In the genomic region with DNA sequence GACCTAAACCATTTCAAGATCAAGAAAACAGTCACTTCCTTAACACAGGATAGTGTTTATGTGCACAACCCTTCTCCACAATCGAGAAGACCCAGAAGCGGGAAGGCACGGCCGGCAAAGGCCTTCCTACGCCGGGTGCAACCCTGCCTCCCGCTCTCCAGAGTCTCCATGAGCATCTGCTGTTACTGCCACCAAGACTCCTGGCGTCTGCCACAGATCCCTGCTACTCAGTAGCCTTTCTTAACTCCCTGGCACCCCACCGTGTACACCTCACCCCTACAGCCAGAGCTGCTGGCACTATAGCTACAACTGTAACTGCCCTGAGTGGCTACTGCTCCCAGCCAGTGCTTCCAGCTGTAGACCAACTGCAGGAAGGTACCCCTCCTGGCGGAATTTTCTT, we compare ENCODE assay signal across 29 mouse cellular contexts. TPM values are rescaled to one million over a fixed set of nuclear protein-coding genes. Genes with fewer than 3 reads are reported as not detected.
DNase-seq lines count a peak whose midpoint lies in the region; ATAC-seq and TF ChIP-seq lines count a peak whose summit lies in the region.
"Had no signal": no experiment of that assay in that cellular context is flagged by ENCODE, and none has a peak within 500 bp of the region (broad histone marks: within the 10 kb centered on the region; RNA-seq: fewer than 3 reads in every experiment).

No protein-coding gene starts in this region.

- 0 out of 2 replicates have a peak overlapping the region, but pooled peaks have one; percentile 41 for H3K27ac ChIP-seq in heart, embryonic 11.5 days (ENCODE audit: low read depth, low read length)
- 0 out of 2 replicates have a peak overlapping the region, but pooled peaks have one; percentile 50 for H3K27ac ChIP-seq in lung, embryonic 14.5 days (ENCODE audit: low read depth)
- H3K27ac ChIP-seq in olfactory bulb, adult 2 months (ENCODE audit: insufficient read depth, low read depth, low read length): peak overlapping the region; percentile 29; the same call in 1 of the 2 replicates
- H3K27ac ChIP-seq: liver, embryonic 15.5 days; midbrain, embryonic 12.5 days had no signal

- TF ChIP-seq POLR2A in olfactory bulb, adult 2 months (IDR thresholded peaks at IDR 0.05; ENCODE audit: insufficient read depth, low read depth, low read length): no peak

- H3K36me3 ChIP-seq in heart, embryonic 11.5 days (ENCODE audit: control insufficient read depth, insufficient read depth, low read length): peaks cover 7% of the 10 kb centered on the region
- peaks cover 16% of the 10 kb centered on the region; the same call in 1 of the 2 replicates for H3K36me3 ChIP-seq in lung, embryonic 14.5 days (ENCODE audit: insufficient read depth)

- TF ChIP-seq CTCF in lung, embryonic 14.5 days (IDR thresholded peaks at IDR 0.05; ENCODE audit: low read depth): no peak
- TF ChIP-seq CTCF in olfactory bulb, adult 2 months (IDR thresholded peaks at IDR 0.05; ENCODE audit: insufficient read depth, low read depth, low read length): no peak

- H3K9me3 ChIP-seq in heart, embryonic 11.5 days (replicated peaks; ENCODE audit: control insufficient read depth, low read length): no peaks in the 10 kb centered on the region
- no peaks in the 10 kb centered on the region for H3K9me3 ChIP-seq in lung, embryonic 14.5 days (ENCODE audit: low read depth, low read length)
- H3K9me3 ChIP-seq: embryonic facial prominence, embryonic 15.5 days; forebrain, embryonic 12.5 days; liver, embryonic 15.5 days; midbrain, embryonic 12.5 days; neural tube, embryonic 13.5 days had no signal

- no peaks in the 10 kb centered on the region for H3K27me3 ChIP-seq in heart, embryonic 11.5 days (ENCODE audit: control insufficient read depth, insufficient read depth, low read length)
- H3K27me3 ChIP-seq in lung, embryonic 14.5 days (ENCODE audit: insufficient read depth, low read length): no peaks in the 10 kb centered on the region
- H3K27me3 ChIP-seq: CH12.LX; embryonic facial prominence, embryonic 15.5 days; forebrain, embryonic 12.5 days; limb, embryonic 12.5 days; liver, embryonic 15.5 days; megakaryocyte, embryonic 14.5 days; midbrain, embryonic 12.5 days; neural tube, embryonic 13.5 days had no signal

- ATAC-seq in heart, embryonic 11.5 days (replicated peaks; ENCODE audit: insufficient number of reproducible peaks, low FRiP score, low TSS enrichment): no peak
- ATAC-seq in lung, embryonic 14.5 days (ENCODE audit: insufficient read depth): no peak
- ATAC-seq: activated CD4-positive, CD25-positive, alpha-beta regulatory T cell, adult 4 months; forebrain, postnatal 0 days; intestine, postnatal 0 days had no signal

- no peak overlapping the region for H3K4me2 ChIP-seq in heart, embryonic 11.5 days
- no peak overlapping the region for H3K4me2 ChIP-seq in lung, embryonic 14.5 days
- H3K4me2 ChIP-seq: embryonic facial prominence, embryonic 15.5 days; forebrain, embryonic 12.5 days; limb, embryonic 12.5 days; liver, embryonic 15.5 days; midbrain, embryonic 12.5 days; neural tube, embryonic 13.5 days had no signal

- WGBS in heart, embryonic 11.5 days (ENCODE audit: insufficient replicate concordance): 79% methylated on average over 10 of the region's 10 CpGs
- 78% methylated on average over 10 of the region's 10 CpGs for WGBS in lung, embryonic 14.5 days
- WGBS in olfactory bulb, adult 2 months: 75% methylated on average over 10 of the region's 10 CpGs

- H3K4me3 ChIP-seq in heart, embryonic 11.5 days (ENCODE audit: low read depth, low read length): no peak overlapping the region
- no peak overlapping the region for H3K4me3 ChIP-seq in lung, embryonic 14.5 days (ENCODE audit: low read depth, low read length)
- no peak overlapping the region for H3K4me3 ChIP-seq in olfactory bulb, adult 2 months (ENCODE audit: insufficient read depth, low read depth, low read length)
- H3K4me3 ChIP-seq: embryonic facial prominence, embryonic 10.5 days; embryonic facial prominence, embryonic 15.5 days; forebrain, embryonic 12.5 days; limb, embryonic 12.5 days; liver, embryonic 15.5 days; midbrain, embryonic 12.5 days; myocyte; neural tube, embryonic 13.5 days had no signal

- H3K4me1 ChIP-seq in heart, embryonic 11.5 days (ENCODE audit: control insufficient read depth, insufficient read depth, low read length): peaks cover 25% of the 10 kb centered on the region
- H3K4me1 ChIP-seq in lung, embryonic 14.5 days (ENCODE audit: insufficient read depth): peaks cover 27% of the 10 kb centered on the region
- H3K4me1 ChIP-seq in olfactory bulb, adult 2 months (ENCODE audit: control insufficient read depth, insufficient read depth, low read length): peaks cover 72% of the 10 kb centered on the region

- H3K9ac ChIP-seq in heart, embryonic 11.5 days (ENCODE audit: low read depth, low read length): no peak overlapping the region
- no peak overlapping the region for H3K9ac ChIP-seq in lung, embryonic 14.5 days
- H3K9ac ChIP-seq: embryonic facial prominence, embryonic 15.5 days; forebrain, embryonic 12.5 days; forebrain, postnatal 0 days; limb, embryonic 12.5 days; liver, embryonic 15.5 days; midbrain, embryonic 12.5 days; neural tube, embryonic 13.5 days had no signal

- DNase-seq in cerebellum, adult 9-10 months: peak; percentile 41
- DNase-seq in cerebellum, adult 8-10 months: no peak
- no peak for DNase-seq in heart, postnatal 4 days
- no peak for DNase-seq in lung, embryonic 14.5 days
- no peak for DNase-seq in lung, postnatal 36 days
- DNase-seq: adrenal gland, adult 2 months; adrenal gland, postnatal 36 days; cerebellum, adult 18-20 months; forebrain, postnatal 0 days; gastrocnemius, postnatal 10 days; heart, postnatal 36 days; kidney, adult 9 months; kidney, postnatal 10 days; retina, postnatal 1 day; right cerebral cortex, postnatal 14 days had no signal

RNA-seq across cellular contexts. Expression of a gene that starts 51.3 kb away (rescaled TPM):
- 26.3 and 36.3 TPM in 2 replicates for polyA plus RNA-seq in heart, embryonic 11.5 days (2014; fragmentation: Nextera tagmentation; extraction: Ambion mirVana)
- total RNA-seq in heart, postnatal 4 days (2021): 10 to 100 TPM; 27.4 to 31.1 TPM
- 41.7 and 48.1 TPM in 2 replicates for polyA plus RNA-seq in lung, embryonic 14.5 days (2014; fragmentation: Nextera tagmentation; extraction: Ambion mirVana)
- not detected in 2 replicates for polyA plus RNA-seq in olfactory bulb, adult 2 months (2012; ENCODE audit: insufficient read depth, insufficient read length, low replicate concordance, missing spikeins)
